Mouse (Mus musculus) bone marrow, adult 2 months (tissue): Measurements from ENCODE around the gene Taf10. TPM values are rescaled to one million over a fixed set of nuclear protein-coding genes. Genes with fewer than 3 reads are reported as not detected.
"Not testable (repeated sequence)": the region's sequence is repeated elsewhere in the genome, so short reads cannot be mapped to it uniquely, and the experiment has no call there.

Experiments used
- H3K27ac ChIP-seq: fragments of 200-500 bp; 2 replicates; pipeline ENCODE4 v1.5.1; 2012; ENCODE audit warnings: low read depth, mild to moderate bottlenecking, control low read depth, inconsistent platforms, low read length; ENCODE audit not compliant: control insufficient read depth, poor library complexity, insufficient read depth
- H3K4me1 ChIP-seq: fragments of 200-500 bp; 2 replicates; pipeline ENCODE4 v1.6.1; 2011; ENCODE audit warnings: low read length; ENCODE audit not compliant: control insufficient read depth, insufficient read depth
- H3K4me3 ChIP-seq: fragments of 200-500 bp; replicated peaks from 2 replicates; pipeline ENCODE3; 2011; ENCODE audit warnings: mild to moderate bottlenecking, low read depth, low read length, control low read depth; ENCODE audit not compliant: control insufficient read depth
- CTCF ChIP-seq: fragments of 200-500 bp; IDR thresholded peaks from 2 replicates; pipeline ENCODE4 v1.5.1; 2011; ENCODE audit warnings: low read length, control low read depth; ENCODE audit not compliant: control insufficient read depth, insufficient read depth
- POLR2A ChIP-seq: fragments of 200-500 bp; IDR thresholded peaks from 2 replicates; pipeline ENCODE4 v1.6.1; 2011; ENCODE audit warnings: low read depth, mild to moderate bottlenecking, control low read depth, low read length, borderline replicate concordance; ENCODE audit not compliant: control insufficient read depth
- WGBS: fragments of 180-500 bp; shearing (Covaris S2); methylation state at CpG from one replicate; pipeline ENCODE4 v1.1.7; 2018; 5-methylcytosine and 5-hydroxymethylcytosine counted together
- polyA plus RNA-seq: library from polyadenylated mRNA; stranded (reverse); fragments of >200 nt; gene quantifications from 2 replicates; pipeline ENCODE4 v1.2.4, GENCODE M21; 2011; ENCODE audit warnings: low replicate concordance; ENCODE audit not compliant: missing spikeins, insufficient read depth, insufficient read length

The Taf10 gene
- polyA plus RNA-seq, 1 experiment, result 185 TPM

DNA sequence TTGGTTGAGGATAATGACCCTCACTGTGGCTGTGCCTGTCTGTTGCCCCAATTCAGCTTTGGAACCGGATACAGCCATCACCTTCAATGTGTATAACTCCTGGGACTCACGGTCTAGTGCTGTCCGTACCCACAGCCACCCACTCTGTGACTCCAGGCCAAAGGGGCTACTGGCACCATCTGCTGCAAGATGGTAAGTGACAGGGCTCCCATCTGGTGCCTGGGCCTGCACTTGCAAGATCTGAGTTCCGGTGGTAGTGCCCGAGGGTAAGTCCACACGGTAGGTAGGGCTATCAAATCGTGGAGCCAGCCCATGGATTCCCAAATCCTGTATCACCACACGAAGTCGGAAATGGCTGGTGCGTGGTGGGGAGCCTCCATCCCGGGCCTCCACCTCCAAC lies 20.2 kb upstream of the Taf10 start:
- 89% methylated on average over 11 of the region's 11 CpGs for WGBS
- Histone ChIP-seq H3K4me3 (no peak overlapping the region), H3K27ac (no peak overlapping the region), H3K4me1 (no peaks in the 10 kb centered on the region)
- TF ChIP-seq CTCF (no peak), POLR2A (no peak)

- Histone ChIP-seq H3K4me3 (no peak overlapping the region), H3K4me1 (no peaks in the 10 kb centered on the region), H3K27ac (no peak overlapping the region)
- TF ChIP-seq POLR2A (no peak), CTCF (no peak)
- WGBS, result 38% methylated on average over 55 of the region's 55 CpGs
These were observed 18.5 kb upstream of the Taf10 start for GRCm38 (mm10) chr7:105762517-105763270.

DNA sequence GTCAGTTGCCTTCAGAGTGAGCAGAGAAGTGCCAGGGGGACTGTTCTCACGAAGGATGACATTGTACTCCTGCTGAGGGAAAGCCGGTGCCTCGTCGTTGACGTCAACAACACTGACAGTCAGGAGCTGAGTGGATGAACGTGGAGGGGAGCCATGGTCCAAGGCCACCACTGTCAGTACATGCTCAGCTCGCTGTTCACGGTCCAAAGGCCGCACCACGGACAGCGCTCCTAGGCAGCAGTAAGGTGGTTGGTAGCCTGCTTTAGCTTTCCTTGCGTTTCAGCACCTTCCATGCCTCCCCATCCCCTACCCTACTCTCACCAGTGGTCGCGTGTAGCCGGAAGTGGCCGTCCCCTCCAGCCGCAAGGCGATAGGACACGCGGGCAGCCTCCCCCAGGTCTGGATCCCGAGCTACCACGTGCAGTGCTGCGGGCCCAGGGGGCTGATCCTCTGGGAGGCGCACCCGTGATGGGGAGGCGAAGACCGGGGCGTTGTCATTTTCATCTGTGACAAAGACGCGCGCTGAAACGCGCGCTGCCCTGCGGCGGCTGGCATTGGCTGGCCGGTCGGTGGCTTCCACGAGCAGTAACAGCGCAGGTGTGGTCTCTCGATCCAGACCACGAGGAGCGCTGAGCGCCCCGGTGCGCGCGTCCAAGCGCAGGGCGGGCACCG lies 17.8 kb upstream of the Taf10 start:
- WGBS, result 50% methylated on average over 51 of the region's 51 CpGs
- Histone ChIP-seq H3K27ac (no peak overlapping the region), H3K4me3 (no peak overlapping the region), H3K4me1 (no peaks in the 10 kb centered on the region)
- TF ChIP-seq CTCF, result no peak
- TF ChIP-seq POLR2A, result no peak

GRCm38 (mm10) chr7:105753281-105753680 lies 9.1 kb upstream of the Taf10 start:
- 86% methylated on average over 10 of the region's 10 CpGs for WGBS
- no peak for TF ChIP-seq POLR2A
- no peak for TF ChIP-seq CTCF
- H3K27ac ChIP-seq, result no peak overlapping the region
- peaks cover 2% of the 10 kb centered on the region; the same call in 1 of the 2 replicates for H3K4me1 ChIP-seq
- no peak overlapping the region for H3K4me3 ChIP-seq

DNA sequence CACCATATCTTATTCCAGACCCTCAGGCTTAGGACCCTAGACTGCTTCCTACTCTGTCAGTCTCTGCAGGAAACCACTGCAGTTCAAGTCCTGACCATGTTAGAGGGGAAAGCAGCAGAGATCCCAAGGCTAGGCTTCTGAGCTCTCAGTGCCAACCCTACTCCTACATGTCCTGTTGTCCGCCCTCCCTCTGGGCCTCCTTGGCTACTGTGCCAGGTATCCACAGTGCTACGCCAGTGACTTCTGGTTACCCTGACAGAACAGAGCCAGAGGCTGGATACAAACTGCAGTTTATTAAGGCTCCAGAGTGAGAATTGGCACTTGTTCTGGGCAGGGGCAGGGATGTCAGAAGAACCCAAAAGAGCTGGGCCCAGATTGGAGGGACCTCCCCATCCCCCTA lies 8.6 kb upstream of the Taf10 start:
- Histone ChIP-seq H3K27ac (no peak overlapping the region), H3K4me3 (no peak overlapping the region), H3K4me1 (peaks cover 2% of the 10 kb centered on the region; the same call in 1 of the 2 replicates)
- 83% methylated on average over 2 of the region's 2 CpGs for WGBS
- no peak for TF ChIP-seq CTCF
- TF ChIP-seq POLR2A, result no peak

DNA sequence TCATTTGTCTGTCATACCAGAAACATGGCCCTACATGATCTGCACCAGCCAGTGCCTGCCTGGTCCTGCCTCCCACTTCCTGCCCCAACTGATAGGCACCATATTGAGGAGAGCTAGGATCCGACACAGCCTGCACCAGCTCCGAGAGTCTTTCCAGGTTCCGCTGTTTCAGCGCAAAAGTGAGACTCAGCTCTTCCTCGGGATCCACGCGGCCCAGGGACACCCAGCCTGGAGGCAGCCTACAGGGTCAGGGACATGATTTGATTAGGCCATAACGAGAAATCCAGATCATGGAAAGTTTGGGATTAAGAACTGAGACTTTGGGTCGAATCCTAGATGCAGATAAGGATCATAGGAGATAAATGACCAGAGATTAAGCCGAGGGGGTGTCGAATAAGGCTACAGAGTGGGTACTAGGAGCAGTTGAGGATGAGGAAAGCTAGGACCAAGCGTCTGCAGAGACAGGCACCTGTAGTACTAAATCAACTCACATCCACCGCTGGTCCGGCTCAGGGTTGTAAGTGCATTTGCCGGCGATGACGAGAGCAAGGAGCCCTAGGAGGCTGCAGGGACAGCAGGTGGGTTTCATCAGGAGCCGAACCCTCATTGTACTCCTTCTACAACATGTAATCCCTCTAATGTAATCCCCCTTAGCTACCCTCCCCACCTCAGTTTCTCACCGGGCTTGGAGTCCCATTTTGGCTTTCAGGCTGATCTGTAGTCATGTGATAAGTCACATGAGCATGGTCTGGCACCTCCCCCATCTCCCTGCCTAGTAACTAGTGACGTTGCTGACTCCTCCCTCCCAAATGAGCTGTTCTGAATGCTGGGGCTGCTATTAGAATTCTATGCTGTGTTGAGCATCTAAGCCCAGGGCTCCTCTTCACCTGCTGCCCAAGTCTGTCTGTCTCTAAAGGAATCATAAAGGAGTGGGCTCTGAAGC lies 7.6 kb upstream of the Taf10 start, which contains the start of gene Tpp1:
Gene Tpp1, minus strand, starts transcription at position 745 of the 943 bp plus-strand sequence.
- peak within 1 kb of the TSS; percentile 77 for H3K4me3 ChIP-seq
- H3K4me1 ChIP-seq, result peaks cover 2% of the 10 kb centered on the region; the same call in 1 of the 2 replicates
- TF ChIP-seq CTCF, result no peak
- TF ChIP-seq POLR2A, result no peak
- 23% methylated on average over 20 of the region's 20 CpGs for WGBS
- no peak within 1 kb of the TSS for H3K27ac ChIP-seq

- Histone ChIP-seq H3K4me3 (no peak overlapping the region), H3K4me1 (peaks cover 4% of the 10 kb centered on the region), H3K27ac (no peak overlapping the region)
- no peak for TF ChIP-seq POLR2A
- no peak for TF ChIP-seq CTCF
- WGBS, result 80% methylated on average over 2 of the region's 2 CpGs
These were observed 3.6 kb upstream of the Taf10 start for GRCm38 (mm10) chr7:105747776-105748175.

DNA sequence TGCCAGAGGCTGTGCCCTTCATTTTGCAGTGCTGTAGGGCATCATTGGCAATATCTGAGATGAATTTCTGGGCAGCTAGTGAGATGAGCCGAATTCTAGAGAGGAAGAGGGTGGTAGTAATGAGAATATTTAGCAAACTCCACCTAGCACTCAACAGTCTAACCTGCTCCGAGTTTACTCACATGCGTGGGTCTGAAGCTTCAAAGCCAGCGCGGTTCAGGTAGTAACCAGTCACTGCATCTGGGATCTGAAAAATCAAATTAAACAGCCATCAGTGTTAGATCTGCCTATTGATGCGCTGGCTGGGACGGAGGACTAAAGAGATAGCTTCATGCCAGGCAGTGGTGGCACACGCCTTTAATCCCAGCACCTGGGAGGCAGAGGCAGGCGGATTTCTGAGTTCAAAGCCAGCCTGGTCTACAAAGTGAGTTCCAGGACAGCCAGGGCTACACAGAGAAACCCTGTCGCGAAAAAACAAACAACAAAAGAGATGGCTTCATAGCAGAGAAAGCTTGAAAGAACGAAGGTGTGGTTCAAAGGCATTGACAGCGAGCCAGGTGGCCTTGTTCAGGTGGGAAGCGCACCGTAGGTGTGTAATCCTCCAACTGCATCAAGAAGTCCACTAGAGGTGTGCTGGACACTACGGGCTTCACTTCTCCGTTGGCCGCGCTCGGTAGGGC lies 775 bp downstream of the Taf10 start:
- Histone ChIP-seq H3K4me3 (peak overlapping the region; percentile 87), H3K27ac (peak overlapping the region; percentile 91)
- WGBS, result 31% methylated on average over 20 of the region's 20 CpGs
- H3K4me1 ChIP-seq, result not testable (repeated sequence)

GRCm38 (mm10) chr7:105742539-105743215 lies 1.5 kb downstream of the Taf10 start:
- WGBS, result 82% methylated on average over 7 of the region's 7 CpGs
- H3K4me1 ChIP-seq, H3K27ac ChIP-seq, H3K4me3 ChIP-seq: not testable (repeated sequence)
